Mouse (Mus musculus) lung, adult 18-20 months (tissue): Measurements from ENCODE around the gene Grifin.

Experiments used
- DNase-seq, 2 experiments: peaks; one replicate each; pipeline ENCODE4 v3.0.0; 2022; ENCODE audit warnings: mixed read lengths in 2 of 2

Grifin gene

GRCm38 (mm10) chr5:140546332-140546731 lies 18.5 kb downstream of the Grifin start:
- no peak for DNase-seq

GRCm38 (mm10) chr5:140545651-140546050 lies 19.2 kb downstream of the Grifin start:
- no peak for DNase-seq

DNA sequence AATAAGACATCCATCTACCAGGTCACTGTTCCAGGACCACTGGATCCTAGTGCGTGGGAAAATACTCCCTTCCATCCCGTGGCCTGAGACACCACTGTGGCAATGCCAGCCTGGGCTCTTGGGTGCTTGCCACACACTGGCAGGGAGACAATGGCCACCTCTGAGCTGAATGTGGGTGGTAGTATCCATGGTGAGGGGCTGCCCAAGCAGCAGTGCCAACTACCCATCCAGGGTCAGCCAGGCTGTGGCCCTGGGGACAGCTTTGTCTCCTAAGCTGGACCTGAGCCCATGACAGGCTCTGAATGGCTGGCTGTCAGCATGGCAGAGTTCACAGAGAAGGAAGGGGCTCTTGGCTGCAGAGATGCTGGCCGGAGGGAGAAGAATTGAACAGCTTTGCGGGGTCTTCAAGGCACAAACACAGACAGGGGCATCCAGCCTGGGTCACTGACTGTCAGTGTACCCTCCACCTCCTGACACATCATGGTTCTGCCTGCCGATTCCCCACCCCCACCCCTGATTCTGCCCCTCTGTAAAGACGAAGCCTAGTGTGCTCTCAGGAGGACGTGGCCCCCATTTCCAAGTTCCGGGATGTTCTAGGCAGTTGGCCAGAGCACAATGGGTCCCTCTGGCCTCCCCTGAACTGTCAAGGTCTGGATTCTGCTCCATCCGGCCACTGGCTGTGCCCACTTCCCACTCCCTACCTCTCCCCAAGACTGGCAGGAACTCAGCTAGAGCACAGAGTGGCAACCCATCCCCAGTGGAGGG lies 21.9 kb downstream of the Grifin start:
- no peak for DNase-seq

- DNase-seq = peak; percentile 73 to 77
Observed at GRCm38 (mm10) chr5:140540106-140540505, 24.8 kb downstream of the Grifin start.

GRCm38 (mm10) chr5:140538111-140538683 lies 26.7 kb downstream of the Grifin start:
- no peak for DNase-seq

- DNase-seq = no peak
Observed at GRCm38 (mm10) chr5:140526754-140527153, 38.1 kb downstream of the Grifin start.

DNA sequence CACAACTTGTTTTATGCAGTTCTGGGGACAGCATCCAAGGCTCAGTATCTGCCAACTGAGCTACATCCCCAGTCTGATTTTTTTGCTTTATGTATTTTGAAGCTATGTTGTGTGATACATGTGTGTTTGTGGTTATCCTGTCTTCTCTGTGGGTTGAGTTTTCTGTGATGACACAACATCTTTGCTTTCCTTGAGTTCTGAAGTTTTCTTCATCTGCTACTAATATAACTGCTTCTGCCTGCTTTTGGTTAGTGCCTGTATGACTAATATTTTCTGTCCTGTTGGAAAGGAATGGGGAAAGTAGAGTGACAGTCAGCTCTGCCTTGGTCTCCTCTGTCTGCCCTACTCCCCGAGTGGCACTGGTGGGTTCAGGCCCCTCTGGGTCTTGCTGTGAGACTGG lies 43.7 kb downstream of the Grifin start:
- no peak for DNase-seq

DNA sequence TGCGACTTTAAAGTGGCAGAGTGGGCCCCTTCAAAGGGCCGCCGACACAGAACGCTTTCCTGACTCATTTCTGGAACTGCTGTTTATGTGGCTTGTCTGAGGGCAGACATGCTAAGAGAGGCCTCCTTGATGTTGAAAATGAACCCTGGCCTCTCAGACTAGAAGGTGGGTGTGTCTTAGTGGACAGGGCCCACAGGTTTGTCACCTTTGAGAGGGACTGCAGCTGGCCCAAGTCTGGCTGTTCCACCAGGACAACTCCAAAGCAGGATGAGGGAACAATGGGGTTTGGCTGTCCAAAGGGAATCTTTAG lies 47.0 kb downstream of the Grifin start:
- no peak for DNase-seq

- DNase-seq = no peak
Observed at GRCm38 (mm10) chr5:140517159-140517920, 47.5 kb downstream of the Grifin start.

- no peak for DNase-seq
Observed at GRCm38 (mm10) chr5:140514799-140515486, 49.9 kb downstream of the Grifin start.

GRCm38 (mm10) chr5:140513921-140514320 lies 51.0 kb downstream of the Grifin start:
- DNase-seq = peak in 1 of 2 experiments; percentile 46
